Mouse (Mus musculus) spleen, adult 2 months (tissue): Measurements from ENCODE around the gene C530025M09Rik. TPM values are rescaled to one million over a fixed set of nuclear protein-coding genes. Genes with fewer than 3 reads are reported as not detected.

ENCODE experiments used
- DNase-seq, 2 experiments: peaks; one replicate each; pipeline versions ENCODE4 v3.0.0 to v3.0.0-alpha.2; 2012 to 2021; ENCODE audit warnings: low spot score in 2 of 2, low read depth in 1 of 2
- H3K27ac ChIP-seq: fragments of 200-500 bp; 2 replicates; pipeline ENCODE4 v1.5.1; 2012; ENCODE audit warnings: low read length, inconsistent platforms; ENCODE audit not compliant: insufficient read depth
- H3K27me3 ChIP-seq: fragments of 200-500 bp; 2 replicates; pipeline ENCODE4 v1.6.1; 2012; ENCODE audit warnings: mild to moderate bottlenecking, moderate library complexity, low read length, inconsistent platforms; ENCODE audit not compliant: control insufficient read depth, insufficient read depth
- H3K36me3 ChIP-seq: fragments of 200-500 bp; 2 replicates; pipeline ENCODE4 v1.6.1; 2012; ENCODE audit warnings: mild to moderate bottlenecking, low read length, inconsistent platforms; ENCODE audit not compliant: control insufficient read depth, insufficient read depth
- H3K4me1 ChIP-seq: fragments of 200-500 bp; 2 replicates; pipeline ENCODE4 v1.6.1; 2011; ENCODE audit warnings: inconsistent platforms; ENCODE audit not compliant: control insufficient read depth, insufficient read depth, insufficient read length
- H3K4me3 ChIP-seq: fragments of 200-500 bp; 2 replicates; pipeline ENCODE4 v1.5.1; 2011; ENCODE audit warnings: mild to moderate bottlenecking, inconsistent platforms; ENCODE audit not compliant: insufficient read depth, insufficient read length; ENCODE audit errors: extremely low read depth
- CTCF ChIP-seq: fragments of 200-500 bp; IDR thresholded peaks from 2 replicates; pipeline ENCODE4 v1.5.1; 2011; ENCODE audit warnings: mild to moderate bottlenecking, inconsistent platforms; ENCODE audit not compliant: insufficient read depth, insufficient read length, insufficient replicate concordance; ENCODE audit errors: extremely low read depth
- POLR2A ChIP-seq: fragments of 200-500 bp; IDR thresholded peaks from 2 replicates; pipeline ENCODE4 v1.6.1; 2011; ENCODE audit warnings: low read depth, low read length, inconsistent platforms
- WGBS: fragments of 180-500 bp; shearing (Covaris S2); methylation state at CpG from one replicate; pipeline ENCODE4 v1.1.7; 2018; 5-methylcytosine and 5-hydroxymethylcytosine counted together
- polyA plus RNA-seq: library from polyadenylated mRNA; depleted of rRNA; stranded (reverse); fragments of >200 nt; gene quantifications from 2 replicates; pipeline ENCODE4 v1.2.3, GENCODE M21; 2012

C530025M09Rik gene
- polyA plus RNA-seq, 1 experiment = not detected

GRCm38 (mm10) chr2:149848778-149849177 is 17.8 kb upstream of the C530025M09Rik start:
- Histone ChIP-seq H3K27me3 (no peaks in the 10 kb centered on the region), H3K36me3 (no peaks in the 10 kb centered on the region), H3K4me3 (no peak overlapping the region), H3K27ac (no peak overlapping the region), H3K4me1 (no peaks in the 10 kb centered on the region)
- no peak for DNase-seq
- TF ChIP-seq CTCF (no peak), POLR2A (no peak)
- WGBS = 56% methylated on average over 4 of the region's 4 CpGs

- Histone ChIP-seq H3K4me1 (no peaks in the 10 kb centered on the region), H3K27ac (no peak overlapping the region), H3K27me3 (no peaks in the 10 kb centered on the region), H3K4me3 (no peak overlapping the region), H3K36me3 (no peaks in the 10 kb centered on the region)
- 69% methylated on average over 2 of the region's 2 CpGs for WGBS
- no peak for DNase-seq
- TF ChIP-seq CTCF (no peak), POLR2A (no peak)
Observed at GRCm38 (mm10) chr2:149844575-149844974, 13.6 kb upstream of the C530025M09Rik start.

GRCm38 (mm10) chr2:149839666-149840065 is 8.7 kb upstream of the C530025M09Rik start:
- Histone ChIP-seq H3K27me3 (no peaks in the 10 kb centered on the region), H3K36me3 (no peaks in the 10 kb centered on the region)
- WGBS = 82% methylated on average over 2 of the region's 2 CpGs

GRCm38 (mm10) chr2:149836471-149837135 is 5.6 kb upstream of the C530025M09Rik start:
- H3K27ac ChIP-seq = no peak overlapping the region
- TF ChIP-seq CTCF (no peak), POLR2A (no peak)
- no peaks in the 10 kb centered on the region for H3K4me1 ChIP-seq
- H3K36me3 ChIP-seq = no peaks in the 10 kb centered on the region
- no peak for DNase-seq
- WGBS = 81% methylated on average over 2 of the region's 2 CpGs
- no peaks in the 10 kb centered on the region for H3K27me3 ChIP-seq
- H3K4me3 ChIP-seq = no peak overlapping the region

More at GRCm38 (mm10) chr2:149839666-149840065, 8.7 kb upstream of the C530025M09Rik start:
- DNase-seq = no peak
- H3K27ac ChIP-seq = no peak overlapping the region
- TF ChIP-seq POLR2A (no peak), CTCF (no peak)
- H3K4me3 ChIP-seq = no peak overlapping the region
- no peaks in the 10 kb centered on the region for H3K4me1 ChIP-seq

- no peak for DNase-seq
- Histone ChIP-seq H3K4me1 (no peaks in the 10 kb centered on the region), H3K36me3 (no peaks in the 10 kb centered on the region), H3K27me3 (peaks cover 5% of the 10 kb centered on the region; the same call in 1 of the 2 replicates), H3K4me3 (no peak overlapping the region), H3K27ac (no peak overlapping the region)
- TF ChIP-seq CTCF = no peak
- WGBS = 78% methylated on average over 1 of the region's 1 CpGs
Observed at GRCm38 (mm10) chr2:149835091-149835490, 4.1 kb upstream of the C530025M09Rik start.

- Histone ChIP-seq H3K36me3 (no peaks in the 10 kb centered on the region), H3K4me3 (no peak overlapping the region), H3K27me3 (peaks cover 5% of the 10 kb centered on the region; the same call in 1 of the 2 replicates), H3K4me1 (no peaks in the 10 kb centered on the region), H3K27ac (no peak overlapping the region)
- 17% methylated on average over 5 of the region's 5 CpGs for WGBS
- TF ChIP-seq CTCF (no peak), POLR2A (no peak)
- DNase-seq = no peak
Observed at GRCm38 (mm10) chr2:149832301-149832700, 1.3 kb upstream of the C530025M09Rik start.
